Mouse (Mus musculus) hindlimb bud, embryonic 11.5 days (tissue): ENCODE results near the gene Gm6465.
"Not testable (repeated sequence)": the region's sequence is repeated elsewhere in the genome, so short reads cannot be mapped to it uniquely, and the experiment has no call there.

Experiments used
- DNase-seq: peaks from one replicate; pipeline ENCODE4 v3.0.0-alpha.2; 2012; ENCODE audit warnings: low read depth, low spot score; ENCODE audit errors: extremely low spot score

The Gm6465 gene

DNA sequence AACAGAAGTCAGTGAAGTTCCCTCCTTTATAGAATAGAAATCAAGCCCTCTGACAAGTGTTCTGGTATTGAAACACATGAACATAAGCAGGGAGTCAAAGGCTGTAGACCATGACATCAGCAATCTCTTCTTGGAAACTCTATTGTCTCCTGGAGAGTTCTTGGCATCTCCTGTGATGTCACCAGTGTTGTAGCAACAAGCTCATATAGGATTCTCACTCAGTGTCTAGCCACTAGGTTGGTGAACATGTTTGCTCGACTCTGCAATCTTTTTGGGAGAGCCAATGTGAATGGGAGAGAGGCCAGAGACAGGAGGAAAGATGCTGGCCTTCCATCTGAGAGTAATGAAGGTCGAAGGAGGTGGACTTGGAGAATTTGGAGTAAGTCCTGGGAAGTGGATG, at the start of gene Gm6465:
Gm6465 (plus strand) TSS at position 301 of the 400 bp plus-strand sequence.
- not testable (repeated sequence) for DNase-seq

DNA sequence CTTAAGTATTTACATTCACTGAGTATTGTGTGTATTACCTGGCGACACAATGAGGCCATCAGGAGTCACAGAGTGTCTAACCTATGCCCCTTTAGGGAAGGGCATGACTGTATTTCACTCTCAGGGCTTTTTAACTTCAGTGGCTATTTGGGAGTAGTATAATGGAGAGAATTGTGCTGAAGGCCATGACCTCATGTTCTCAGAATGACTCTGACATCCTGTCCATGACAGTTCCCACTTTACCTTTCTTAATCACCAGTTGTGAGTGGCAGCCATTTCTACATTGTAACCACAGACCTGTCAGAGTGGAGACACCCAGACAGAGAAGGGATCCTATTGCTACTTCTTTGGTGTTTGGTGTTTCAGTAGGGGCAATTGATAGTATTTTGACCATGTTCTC, 485 bp downstream of the Gm6465 start:
- DNase-seq, result not testable (repeated sequence)

DNA sequence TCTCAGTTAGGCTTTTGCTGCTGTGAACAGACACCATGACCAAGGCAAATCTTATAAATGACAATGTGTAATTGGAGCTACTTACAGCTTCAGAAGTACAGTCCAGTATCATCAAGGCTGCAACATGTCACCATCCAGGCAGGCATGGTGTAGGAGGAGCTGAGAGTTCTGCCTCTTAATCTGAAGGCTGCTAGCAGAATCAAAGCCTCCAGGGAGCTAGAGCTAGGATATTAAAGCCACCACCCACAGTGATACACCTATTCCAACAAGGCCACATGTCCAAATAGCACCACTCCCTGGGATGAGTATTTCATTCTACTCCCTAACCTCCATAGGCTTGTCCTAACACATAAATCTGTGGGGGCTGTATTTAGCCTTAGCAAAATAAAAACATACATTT, 12.6 kb downstream of the Gm6465 start:
- DNase-seq, result not testable (repeated sequence)
